Mouse (Mus musculus): ENCODE data around the gene Gm43518. TPM values are rescaled to one million over a fixed set of nuclear protein-coding genes. Genes with fewer than 3 reads are reported as not detected.

Gene Gm43518
- polyA plus RNA-seq (2014; fragmentation: Illumina TruSeq; extraction: RNeasy Lipid Tissue Mini Kit (QIAGEN cat#74804); ENCODE audit: low read depth, low replicate concordance): not detected

GRCm38 (mm10) chr5:123927118-123927517 is at the start of gene Gm43518:
Gene Gm43518 (plus strand): TSS chr5:123927418.

GRCm38 (mm10) chr5:123879928-123880327 is 47.3 kb upstream of the Gm43518 start, which contains the start of gene Hcar1:
Gene Hcar1 (minus strand): TSS chr5:123880020.

GRCm38 (mm10) chr5:123906976-123907630 is 20.1 kb upstream of the Gm43518 start, which contains the start of gene Denr:
Gene Denr (plus strand): TSS chr5:123907175.

GRCm38 (mm10) chr5:123930508-123930989 is 3.3 kb downstream of the Gm43518 start, which contains the start of gene Ccdc62:
Gene Ccdc62 (plus strand): TSS chr5:123930679.

GRCm38 (mm10) chr5:123973299-123974178 is 46.3 kb downstream of the Gm43518 start, which contains the start of gene Hip1r:
Gene Hip1r (plus strand): TSS chr5:123973628.

Other genes starting within 250 kb of the Gm43518 start
- 86.7 TPM for gene Clip1, start 242.8 kb upstream of the Gm43518 start, polyA plus RNA-seq (2014; fragmentation: Illumina TruSeq; extraction: RNeasy Lipid Tissue Mini Kit (QIAGEN cat#74804); ENCODE audit: low read depth, low replicate concordance)
- gene Zcchc8, start 206.3 kb upstream of the Gm43518 start, polyA plus RNA-seq (2014; fragmentation: Illumina TruSeq; extraction: RNeasy Lipid Tissue Mini Kit (QIAGEN cat#74804); ENCODE audit: low read depth, low replicate concordance): 91.6 TPM
- gene Rsrc2, start 178.0 kb upstream of the Gm43518 start, polyA plus RNA-seq (2014; fragmentation: Illumina TruSeq; extraction: RNeasy Lipid Tissue Mini Kit (QIAGEN cat#74804); ENCODE audit: low read depth, low replicate concordance): 297 TPM
- gene Kntc1, start 177.7 kb upstream of the Gm43518 start, polyA plus RNA-seq (2014; fragmentation: Illumina TruSeq; extraction: RNeasy Lipid Tissue Mini Kit (QIAGEN cat#74804); ENCODE audit: low read depth, low replicate concordance): 2.4 TPM
- 1.6 TPM for gene Hcar2, start 61.9 kb upstream of the Gm43518 start, polyA plus RNA-seq (2014; fragmentation: Illumina TruSeq; extraction: RNeasy Lipid Tissue Mini Kit (QIAGEN cat#74804); ENCODE audit: low read depth, low replicate concordance)
- 3.0 TPM for gene Hcar1, start 47.4 kb upstream of the Gm43518 start, polyA plus RNA-seq (2014; fragmentation: Illumina TruSeq; extraction: RNeasy Lipid Tissue Mini Kit (QIAGEN cat#74804); ENCODE audit: low read depth, low replicate concordance)
- gene Denr, start 20.2 kb upstream of the Gm43518 start, polyA plus RNA-seq (2014; fragmentation: Illumina TruSeq; extraction: RNeasy Lipid Tissue Mini Kit (QIAGEN cat#74804); ENCODE audit: low read depth, low replicate concordance): 329 TPM
- gene Ccdc62, start 3.3 kb downstream of the Gm43518 start, polyA plus RNA-seq (2014; fragmentation: Illumina TruSeq; extraction: RNeasy Lipid Tissue Mini Kit (QIAGEN cat#74804); ENCODE audit: low read depth, low replicate concordance): 4.1 TPM
- gene Hip1r, start 46.2 kb downstream of the Gm43518 start, polyA plus RNA-seq (2014; fragmentation: Illumina TruSeq; extraction: RNeasy Lipid Tissue Mini Kit (QIAGEN cat#74804); ENCODE audit: low read depth, low replicate concordance): 0.29 TPM
- 23.1 TPM for gene Vps37b, start 104.9 kb downstream of the Gm43518 start, polyA plus RNA-seq (2014; fragmentation: Illumina TruSeq; extraction: RNeasy Lipid Tissue Mini Kit (QIAGEN cat#74804); ENCODE audit: low read depth, low replicate concordance)
- 0.58 TPM for gene Abcb9, start 168.4 kb downstream of the Gm43518 start, polyA plus RNA-seq (2014; fragmentation: Illumina TruSeq; extraction: RNeasy Lipid Tissue Mini Kit (QIAGEN cat#74804); ENCODE audit: low read depth, low replicate concordance)
- 3.1 TPM for gene Ogfod2, start 184.9 kb downstream of the Gm43518 start, polyA plus RNA-seq (2014; fragmentation: Illumina TruSeq; extraction: RNeasy Lipid Tissue Mini Kit (QIAGEN cat#74804); ENCODE audit: low read depth, low replicate concordance)
- 3.7 TPM for gene Arl6ip4, start 188.7 kb downstream of the Gm43518 start, polyA plus RNA-seq (2014; fragmentation: Illumina TruSeq; extraction: RNeasy Lipid Tissue Mini Kit (QIAGEN cat#74804); ENCODE audit: low read depth, low replicate concordance)